31 mouse cellular contexts compared by ENCODE assay signal in genomic region chr11:100208542-100208941, GRCm38 (mm10). TPM values are rescaled to one million over a fixed set of nuclear protein-coding genes. Genes with fewer than 3 reads are reported as not detected.
DNase-seq lines count a peak whose midpoint lies in the region; ATAC-seq lines count a peak whose summit lies in the region.
"Had no signal": no experiment of that assay in that cellular context is flagged by ENCODE, and none has a peak within 500 bp of the region (broad histone marks: within the 10 kb centered on the region; RNA-seq: fewer than 3 reads in every experiment).

No protein-coding gene starts in this region.

- H3K36me3 ChIP-seq in heart, embryonic 11.5 days (ENCODE audit: control insufficient read depth, insufficient read depth, low read length), result no peaks in the 10 kb centered on the region
- H3K36me3 ChIP-seq in embryonic facial prominence, embryonic 11.5 days (replicated peaks; ENCODE audit: control insufficient read depth, insufficient read depth, low read depth, low read length), result no peaks in the 10 kb centered on the region
- H3K36me3 ChIP-seq in limb, embryonic 12.5 days, result no peaks in the 10 kb centered on the region
- no peaks in the 10 kb centered on the region for H3K36me3 ChIP-seq in stomach, embryonic 16.5 days (ENCODE audit: control insufficient read depth, insufficient read depth, low read length)
- H3K36me3 ChIP-seq: heart, embryonic 10.5 days; hindbrain, embryonic 15.5 days; intestine, embryonic 15.5 days; midbrain, embryonic 13.5 days had no signal

- H3K4me1 ChIP-seq in heart, embryonic 11.5 days (ENCODE audit: control insufficient read depth, insufficient read depth, low read length), result no peaks in the 10 kb centered on the region
- H3K4me1 ChIP-seq in embryonic facial prominence, embryonic 11.5 days (ENCODE audit: control insufficient read depth, insufficient read depth, low read length), result no peaks in the 10 kb centered on the region
- no peaks in the 10 kb centered on the region for H3K4me1 ChIP-seq in limb, embryonic 12.5 days (replicated peaks)
- no peaks in the 10 kb centered on the region for H3K4me1 ChIP-seq in stomach, embryonic 16.5 days (ENCODE audit: control insufficient read depth, insufficient read depth, low read length)
- H3K4me1 ChIP-seq: hindbrain, embryonic 15.5 days; intestine, embryonic 15.5 days; midbrain, embryonic 13.5 days had no signal

- WGBS in heart, embryonic 11.5 days (ENCODE audit: insufficient replicate concordance), result 25% methylated on average over 6 of the region's 6 CpGs
- 43% methylated on average over 6 of the region's 6 CpGs for WGBS in embryonic facial prominence, embryonic 11.5 days
- 58% methylated on average over 6 of the region's 6 CpGs for WGBS in limb, embryonic 12.5 days
- WGBS in stomach, embryonic 16.5 days, result 40% methylated on average over 6 of the region's 6 CpGs

- ATAC-seq in heart, embryonic 11.5 days (replicated peaks; ENCODE audit: insufficient number of reproducible peaks, low FRiP score, low TSS enrichment), result no peak
- ATAC-seq in embryonic facial prominence, embryonic 11.5 days (replicated peaks; ENCODE audit: insufficient number of reproducible peaks, low FRiP score, low TSS enrichment, low read depth), result no peak
- ATAC-seq in limb, embryonic 12.5 days (ENCODE audit: insufficient number of reproducible peaks, insufficient read depth, low FRiP score, low TSS enrichment, low read depth), result no peak
- no peak for ATAC-seq in stomach, embryonic 16.5 days (ENCODE audit: insufficient read depth, low FRiP score)
- ATAC-seq: intestine, embryonic 15.5 days; midbrain, embryonic 13.5 days had no signal

- H3K27me3 ChIP-seq in heart, embryonic 11.5 days (ENCODE audit: control insufficient read depth, insufficient read depth, low read length), result no peaks in the 10 kb centered on the region
- H3K27me3 ChIP-seq in embryonic facial prominence, embryonic 11.5 days (ENCODE audit: control insufficient read depth, insufficient read depth, low read length), result no peaks in the 10 kb centered on the region
- 0 out of 2 replicates have a peak, but pooled peaks cover 3% of the 10 kb centered on the region for H3K27me3 ChIP-seq in limb, embryonic 12.5 days
- H3K27me3 ChIP-seq in stomach, embryonic 16.5 days (ENCODE audit: control insufficient read depth, insufficient read depth, low read length), result no peaks in the 10 kb centered on the region
- H3K27me3 ChIP-seq: hindbrain, embryonic 15.5 days; intestine, embryonic 15.5 days; midbrain, embryonic 13.5 days had no signal

- H3K9me3 ChIP-seq in heart, embryonic 11.5 days (replicated peaks; ENCODE audit: control insufficient read depth, low read length), result no peaks in the 10 kb centered on the region
- no peaks in the 10 kb centered on the region for H3K9me3 ChIP-seq in embryonic facial prominence, embryonic 11.5 days (replicated peaks; ENCODE audit: control insufficient read depth, low read length)
- H3K9me3 ChIP-seq in limb, embryonic 12.5 days, result no peaks in the 10 kb centered on the region
- no peaks in the 10 kb centered on the region for H3K9me3 ChIP-seq in stomach, embryonic 16.5 days (replicated peaks; ENCODE audit: control insufficient read depth, low read length)
- H3K9me3 ChIP-seq: heart, embryonic 10.5 days; hindbrain, embryonic 15.5 days; intestine, embryonic 15.5 days; midbrain, embryonic 13.5 days had no signal

- H3K9ac ChIP-seq in heart, embryonic 11.5 days (ENCODE audit: low read depth, low read length), result no peak overlapping the region
- H3K9ac ChIP-seq in embryonic facial prominence, embryonic 11.5 days (replicated peaks; ENCODE audit: low read length), result no peak overlapping the region
- no peak overlapping the region for H3K9ac ChIP-seq in limb, embryonic 12.5 days (replicated peaks)
- no peak overlapping the region for H3K9ac ChIP-seq in stomach, embryonic 16.5 days (ENCODE audit: low read length)
- H3K9ac ChIP-seq: hindbrain, embryonic 15.5 days; intestine, embryonic 15.5 days; midbrain, embryonic 13.5 days had no signal

- DNase-seq in heart, adult 8-10 months (ENCODE audit: low spot score), result no peak
- DNase-seq in embryonic facial prominence, embryonic 11.5 days (ENCODE audit: low spot score), result peak; percentile 9
- no peak for DNase-seq in layer of hippocampus, postnatal 36 days
- no peak for DNase-seq in gastrocnemius, adult 18-20 months (ENCODE audit: low spot score)
- DNase-seq: adrenal gland, postnatal 14 days; cerebellum, adult 2 months; cerebellum, postnatal 36 days; gastrocnemius, adult 2 months; kidney, postnatal 25 days; lung, adult 18-20 months; lung, postnatal 14 days; thymus, postnatal 14 days had no signal

- no peak overlapping the region for H3K4me3 ChIP-seq in heart, embryonic 11.5 days (ENCODE audit: low read depth, low read length)
- H3K4me3 ChIP-seq in embryonic facial prominence, embryonic 11.5 days (ENCODE audit: low read depth, low read length), result no peak overlapping the region
- H3K4me3 ChIP-seq in limb, embryonic 12.5 days (replicated peaks), result no peak overlapping the region
- H3K4me3 ChIP-seq in stomach, embryonic 16.5 days (replicated peaks; ENCODE audit: low read length), result no peak overlapping the region
- H3K4me3 ChIP-seq: gastrocnemius, adult 2 months; heart, embryonic 10.5 days; hindbrain, embryonic 15.5 days; intestine, embryonic 15.5 days; layer of hippocampus, adult 2 months; midbrain, embryonic 13.5 days had no signal

- peak overlapping the region; percentile 31; the same call in 1 of the 2 replicates for H3K27ac ChIP-seq in heart, embryonic 11.5 days (ENCODE audit: low read depth, low read length)
- H3K27ac ChIP-seq in embryonic facial prominence, embryonic 11.5 days (replicated peaks; ENCODE audit: low read depth, low read length), result no peak overlapping the region
- H3K27ac ChIP-seq in limb, embryonic 12.5 days, result 0 out of 2 replicates have a peak overlapping the region, but pooled peaks have one; percentile 35
- H3K27ac ChIP-seq in stomach, embryonic 16.5 days (ENCODE audit: low read length), result peak overlapping the region; percentile 55
- H3K27ac ChIP-seq: gastrocnemius, adult 2 months; heart, embryonic 10.5 days; hindbrain, embryonic 15.5 days; intestine, embryonic 15.5 days; layer of hippocampus, adult 2 months; midbrain, embryonic 13.5 days had no signal

- H3K4me2 ChIP-seq in heart, embryonic 11.5 days, result no peak overlapping the region
- no peak overlapping the region for H3K4me2 ChIP-seq in embryonic facial prominence, embryonic 11.5 days (ENCODE audit: low read depth, low read length)
- H3K4me2 ChIP-seq in limb, embryonic 12.5 days, result no peak overlapping the region
- H3K4me2 ChIP-seq in stomach, embryonic 16.5 days (ENCODE audit: low read depth, low read length), result no peak overlapping the region
- H3K4me2 ChIP-seq: hindbrain, embryonic 15.5 days; intestine, embryonic 15.5 days; liver, embryonic 11.5 days; midbrain, embryonic 13.5 days had no signal

RNA-seq across cellular contexts. Expression of gene Krt14, which starts 1.2 kb away (rescaled TPM):
- 1.4 and 1.7 TPM in 2 replicates for polyA plus RNA-seq in heart, embryonic 11.5 days (2014; fragmentation: Nextera tagmentation; extraction: Ambion mirVana)
- under 1 TPM in 2 of 4 experiments, not detected in 2; 0.25 to 0.63 TPM for total RNA-seq in heart, adult 8-10 months (2022)
- 30.7 and 31.2 TPM in 2 replicates for polyA plus RNA-seq in embryonic facial prominence, embryonic 11.5 days (2014; fragmentation: Nextera tagmentation; extraction: Ambion mirVana)
- 144 and 160 TPM in 2 replicates for polyA plus RNA-seq in limb, embryonic 12.5 days (2016; fragmentation: Nextera tagmentation; extraction: Ambion mirVana)
- polyA plus RNA-seq in stomach, embryonic 16.5 days (2015; fragmentation: Nextera tagmentation; extraction: Ambion mirVana), result 46.4 and 67.1 TPM in 2 replicates
- not detected for total RNA-seq in layer of hippocampus, postnatal 36 days (2021)
- not detected for total RNA-seq in gastrocnemius, adult 18-20 months (2021)
- total RNA-seq: gastrocnemius, adult 2 months; hematopoietic stem cell, adult 5-6 weeks; layer of hippocampus, adult 2 months; layer of hippocampus, postnatal 25 days; left cerebral cortex, postnatal 10 days; megakaryocyte progenitor cell, adult 5-6 weeks; monocyte, adult 5-6 weeks had no signal
- polyA plus RNA-seq: kidney, embryonic 14.5 days; small intestine, adult 2 months; testis, adult 2 months had no signal

RNA-seq across cellular contexts. Expression of gene Krt9, which starts 15.5 kb away (rescaled TPM):
- polyA plus RNA-seq in heart, embryonic 11.5 days (2014; fragmentation: Nextera tagmentation; extraction: Ambion mirVana), result not detected in 2 replicates
- total RNA-seq in heart, adult 8-10 months (2022), result not detected
- polyA plus RNA-seq in embryonic facial prominence, embryonic 11.5 days (2014; fragmentation: Nextera tagmentation; extraction: Ambion mirVana), result not detected in 2 replicates
- polyA plus RNA-seq in limb, embryonic 12.5 days (2016; fragmentation: Nextera tagmentation; extraction: Ambion mirVana), result not detected in 2 replicates
- not detected in 2 replicates for polyA plus RNA-seq in stomach, embryonic 16.5 days (2015; fragmentation: Nextera tagmentation; extraction: Ambion mirVana)
- total RNA-seq in layer of hippocampus, postnatal 36 days (2021), result 1 to 10 TPM; 2.5 to 2.7 TPM
- total RNA-seq in gastrocnemius, adult 18-20 months (2021), result not detected
- total RNA-seq: adrenal gland, postnatal 14 days; gastrocnemius, adult 2 months; hematopoietic stem cell, adult 5-6 weeks; megakaryocyte progenitor cell, adult 5-6 weeks; monocyte, adult 5-6 weeks had no signal
- polyA plus RNA-seq: heart, embryonic 10.5 days; heart, postnatal 0 days; hindbrain, embryonic 15.5 days; intestine, embryonic 15.5 days; kidney, embryonic 14.5 days; liver, embryonic 11.5 days; midbrain, embryonic 13.5 days; neural tube, embryonic 11.5 days; small intestine, adult 2 months; testis, adult 2 months had no signal

RNA-seq across cellular contexts. Expression of gene Krt16, which starts 40.2 kb away (rescaled TPM):
- polyA plus RNA-seq in heart, embryonic 11.5 days (2014; fragmentation: Nextera tagmentation; extraction: Ambion mirVana), result not detected in 2 replicates
- not detected for total RNA-seq in heart, adult 8-10 months (2022)
- polyA plus RNA-seq in embryonic facial prominence, embryonic 11.5 days (2014; fragmentation: Nextera tagmentation; extraction: Ambion mirVana), result not detected in 2 replicates
- polyA plus RNA-seq in limb, embryonic 12.5 days (2016; fragmentation: Nextera tagmentation; extraction: Ambion mirVana), result not detected in 2 replicates
- polyA plus RNA-seq in stomach, embryonic 16.5 days (2015; fragmentation: Nextera tagmentation; extraction: Ambion mirVana), result 1.6 and 2.2 TPM in 2 replicates
- total RNA-seq in layer of hippocampus, postnatal 36 days (2021), result not detected
- not detected for total RNA-seq in gastrocnemius, adult 18-20 months (2021)
- total RNA-seq: adrenal gland, postnatal 14 days; gastrocnemius, adult 2 months; hematopoietic stem cell, adult 5-6 weeks; layer of hippocampus, adult 2 months; layer of hippocampus, postnatal 25 days; left cerebral cortex, postnatal 10 days; megakaryocyte progenitor cell, adult 5-6 weeks; monocyte, adult 5-6 weeks had no signal
- polyA plus RNA-seq: cerebellum, adult 2 months; heart, embryonic 10.5 days; heart, postnatal 0 days; hindbrain, embryonic 15.5 days; intestine, embryonic 15.5 days; kidney, embryonic 14.5 days; liver, embryonic 11.5 days; midbrain, embryonic 13.5 days; neural tube, embryonic 11.5 days; small intestine, adult 2 months; testis, adult 2 months had no signal

RNA-seq across cellular contexts. Expression of gene Krt17, which starts 52.3 kb away (rescaled TPM):
- 0.14 and 0.82 TPM in 2 replicates for polyA plus RNA-seq in heart, embryonic 11.5 days (2014; fragmentation: Nextera tagmentation; extraction: Ambion mirVana)
- total RNA-seq in heart, adult 8-10 months (2022), result not detected
- 1.3 and 1.8 TPM in 2 replicates for polyA plus RNA-seq in embryonic facial prominence, embryonic 11.5 days (2014; fragmentation: Nextera tagmentation; extraction: Ambion mirVana)
- 41.6 and 47.9 TPM in 2 replicates for polyA plus RNA-seq in limb, embryonic 12.5 days (2016; fragmentation: Nextera tagmentation; extraction: Ambion mirVana)
- 34.0 and 45.6 TPM in 2 replicates for polyA plus RNA-seq in stomach, embryonic 16.5 days (2015; fragmentation: Nextera tagmentation; extraction: Ambion mirVana)
- total RNA-seq in layer of hippocampus, postnatal 36 days (2021), result not detected
- total RNA-seq in gastrocnemius, adult 18-20 months (2021), result under 1 TPM in 1 of 2 experiments, not detected in 1; 0.14 TPM
- total RNA-seq: adrenal gland, postnatal 14 days; gastrocnemius, adult 2 months; hematopoietic stem cell, adult 5-6 weeks; layer of hippocampus, adult 2 months; layer of hippocampus, postnatal 25 days; left cerebral cortex, postnatal 10 days; megakaryocyte progenitor cell, adult 5-6 weeks; monocyte, adult 5-6 weeks had no signal
- polyA plus RNA-seq: midbrain, embryonic 13.5 days; testis, adult 2 months had no signal

Comparison
In these comparisons a context has a peak if more than half of its experiments do, and no peak if none do; other contexts are left out.
1. RNA of gene Krt14, which starts 1.2 kb away (polyA plus RNA-seq): 144 to 160 TPM in limb, embryonic 12.5 days, 46.4 to 67.1 TPM in stomach, embryonic 16.5 days and 30.7 to 31.2 TPM in embryonic facial prominence, embryonic 11.5 days; 1.4 to 1.7 TPM in heart, embryonic 11.5 days; every median in the first group is over 10 times any median in the second.